Mouse (Mus musculus) bone marrow macrophage, adult 2 months (primary cell): ENCODE measurements around the gene Cdh5.

ENCODE experiments used
- CTCF ChIP-seq: IDR thresholded peaks from 2 replicates; pipeline ENCODE4 v1.5.1; 2012; ENCODE audit warnings: low read depth, mild to moderate bottlenecking, low read length, moderate library complexity
- POLR2A ChIP-seq: IDR thresholded peaks from 2 replicates; pipeline ENCODE4 v1.6.1; 2012; ENCODE audit warnings: mild to moderate bottlenecking, low read depth, low read length, borderline replicate concordance

DNA sequence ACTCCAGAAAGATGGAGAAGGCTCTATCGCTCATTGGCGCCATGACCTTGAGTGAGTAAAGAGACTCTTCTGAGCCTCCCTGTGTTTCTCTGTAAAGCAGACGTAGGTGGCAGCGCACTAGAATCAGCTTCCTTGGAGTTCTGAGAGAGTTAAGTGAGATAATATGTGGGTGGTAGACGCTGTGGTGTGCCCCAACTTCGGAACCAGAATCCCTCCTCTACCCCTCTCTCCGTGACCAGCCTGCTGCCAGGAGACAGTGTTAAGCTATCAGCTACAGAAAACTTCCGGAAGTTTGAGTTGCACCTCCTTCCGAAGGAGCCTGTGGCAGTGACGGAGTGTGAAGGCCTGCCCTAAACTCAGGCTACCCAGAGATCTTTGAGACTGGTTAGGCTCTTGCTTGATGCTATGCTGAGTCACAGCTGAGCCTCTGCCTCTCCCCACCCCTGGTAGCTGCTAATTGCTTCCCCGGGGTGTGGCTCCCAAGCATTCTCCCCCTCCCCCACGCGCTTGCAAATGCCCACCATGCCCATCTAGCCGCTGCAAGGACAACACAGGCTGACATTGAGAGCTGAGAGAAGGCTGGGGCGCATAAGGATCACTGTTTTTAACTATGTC, 32.9 kb upstream of the Cdh5 start:
- no peak for TF ChIP-seq CTCF
- TF ChIP-seq POLR2A, result no peak
